Mouse (Mus musculus) brain, adult 10 weeks (tissue): ENCODE data around the gene Prlhr. TPM values are rescaled to one million over a fixed set of nuclear protein-coding genes. Genes with fewer than 3 reads are reported as not detected.

Source experiments
- polyA plus RNA-seq: library from polyadenylated mRNA; stranded (reverse); fragments of 350-450 nt; fragmentation: Illumina TruSeq; extraction: RNeasy Lipid Tissue Mini Kit (QIAGEN cat#74804); gene quantifications from one replicate; pipeline ENCODE4 v1.2.3, GENCODE M21; 2015; ENCODE audit warnings: low read depth, low replicate concordance

The Prlhr gene
- not detected for polyA plus RNA-seq

DNA sequence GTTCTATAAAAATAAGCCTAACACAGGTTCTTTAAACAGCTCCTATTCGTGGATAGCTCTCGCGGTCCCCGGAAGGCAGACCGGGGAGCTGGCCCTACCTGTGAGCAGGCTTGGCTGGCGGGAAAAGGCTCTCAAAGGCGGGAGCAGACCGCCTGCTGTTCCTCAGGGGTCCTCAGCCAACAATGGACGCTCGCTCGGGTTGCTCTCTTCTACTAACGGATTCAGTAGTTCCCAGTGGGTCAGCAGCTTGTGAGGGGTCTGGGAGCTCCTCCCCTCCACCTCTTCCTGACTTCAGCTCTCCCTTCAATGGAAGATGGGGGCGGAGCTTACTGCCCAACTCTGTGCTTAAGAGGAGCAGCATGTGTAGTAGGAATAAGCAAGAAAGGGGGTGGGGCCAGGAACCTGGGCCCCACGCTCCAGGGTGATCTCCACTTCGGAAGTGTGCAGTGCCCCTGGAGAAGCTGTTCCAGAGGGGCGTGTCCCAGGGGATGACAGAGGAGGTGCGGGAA is at the start of gene Prlhr:
Prlhr (minus strand) TSS at position 51 of the 509 bp plus-strand sequence.

Other genes starting within 250 kb of the Prlhr start
- 34.0 TPM for gene Fam204a, start 241.6 kb downstream of the Prlhr start, polyA plus RNA-seq
- gene Cacul1, start 112.7 kb upstream of the Prlhr start, polyA plus RNA-seq, result 36.0 TPM